Mouse (Mus musculus) bone marrow macrophage, adult 2 months (primary cell): ENCODE measurements around the gene Map2k3.

ENCODE experiments used
- CTCF ChIP-seq: IDR thresholded peaks from 2 replicates; pipeline ENCODE4 v1.5.1; 2012; ENCODE audit warnings: low read depth, mild to moderate bottlenecking, low read length, moderate library complexity
- POLR2A ChIP-seq: IDR thresholded peaks from 2 replicates; pipeline ENCODE4 v1.6.1; 2012; ENCODE audit warnings: mild to moderate bottlenecking, low read depth, low read length, borderline replicate concordance

DNA sequence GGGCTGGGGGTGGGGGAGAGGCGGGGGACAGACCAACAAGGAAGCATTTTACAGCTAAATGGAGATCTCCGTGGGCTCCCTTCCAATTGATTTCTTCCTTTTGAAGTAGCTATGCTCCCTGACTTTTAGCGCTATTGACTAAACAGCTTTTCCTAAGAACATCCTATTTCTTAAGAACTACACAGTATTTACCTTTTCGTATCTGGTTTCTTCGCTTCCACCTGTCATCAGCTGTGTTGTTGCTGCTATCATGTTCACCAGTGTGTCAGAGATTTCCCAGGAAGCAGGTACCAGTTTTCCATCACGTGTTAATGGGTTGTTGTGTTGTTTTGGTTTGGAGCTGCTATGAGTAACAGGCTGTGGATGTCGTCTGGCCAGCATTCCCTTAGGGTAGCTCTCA, 17.3 kb upstream of the Map2k3 start, which contains the start of gene Natd1:
- TF ChIP-seq CTCF (no peak), POLR2A (no peak)
